Mouse (Mus musculus) C2C12 (cell line): ENCODE measurements at regions not wholly inside any gene's neighbourhood (a gene's known extent, or its start where the extent isn't known, plus 50 kb on each side); places are given as distances from the start of the nearest gene placed in this dataset.

Experiments
- H3K27me3 ChIP-seq: one replicate; pipeline ENCODE4 v1.6.1; 2011; ENCODE audit not compliant: control insufficient read depth, insufficient read depth, insufficient read length
- H3K36me3 ChIP-seq: one replicate; pipeline ENCODE4 v1.6.1; 2011; ENCODE audit not compliant: control insufficient read depth, insufficient read depth
- H3K4me3 ChIP-seq: one replicate; pipeline ENCODE4 v1.5.1; 2011; ENCODE audit warnings: mild to moderate bottlenecking, control low read depth; ENCODE audit not compliant: poor library complexity, insufficient read depth, severe bottlenecking
- H3K79me2 ChIP-seq: one replicate; pipeline ENCODE4 v1.6.1; 2011; ENCODE audit not compliant: control insufficient read depth, insufficient read depth
- H3K79me3 ChIP-seq: one replicate; pipeline ENCODE4 v1.6.1; 2011; ENCODE audit warnings: low read depth, control low read depth
- H3ac ChIP-seq: one replicate; pipeline ENCODE3; 2011; ENCODE audit warnings: low read depth; ENCODE audit not compliant: control insufficient read depth, insufficient read length
- CEBPB ChIP-seq: IDR thresholded peaks from one replicate; pipeline ENCODE4 v1.6.1; 2011; ENCODE audit warnings: low read depth, mild to moderate bottlenecking, control low read depth, moderate library complexity
- CTCF ChIP-seq: IDR thresholded peaks from one replicate; pipeline ENCODE4 v1.5.1; 2011; ENCODE audit not compliant: control insufficient read depth, insufficient read depth, insufficient read length
- FOSL1 ChIP-seq: IDR thresholded peaks from one replicate; pipeline ENCODE4 v1.8.0; 2011; ENCODE audit warnings: mild to moderate bottlenecking, low read length; ENCODE audit not compliant: poor library complexity, insufficient read depth, severe bottlenecking
- MAX ChIP-seq: IDR thresholded peaks from one replicate; pipeline ENCODE4 v1.6.1; 2011; ENCODE audit warnings: mild to moderate bottlenecking, control low read depth
- MYOD1 ChIP-seq: IDR thresholded peaks from one replicate; pipeline ENCODE4 v1.6.1; 2011; ENCODE audit warnings: low read depth; ENCODE audit not compliant: control insufficient read depth, insufficient read length
- MYOG ChIP-seq: IDR thresholded peaks from one replicate; pipeline ENCODE4 v1.6.1; 2011; ENCODE audit not compliant: control insufficient read depth, insufficient read length; ENCODE audit errors: extremely low read depth
- USF1 ChIP-seq: IDR thresholded peaks from one replicate; pipeline ENCODE4 v1.6.1; 2011; ENCODE audit warnings: low read depth, mild to moderate bottlenecking, control low read depth, moderate library complexity

- no peak for TF ChIP-seq FOSL1
- peak; percentile 86 for TF ChIP-seq MAX
- no peak for TF ChIP-seq MYOG
- TF ChIP-seq USF1 = no peak
- no peak for TF ChIP-seq MYOD1
- Histone ChIP-seq H3K36me3 (no peaks in the 10 kb centered on the region), H3K79me2 (no peaks in the 10 kb centered on the region), H3K4me3 (no peak overlapping the region), H3K27me3 (no peaks in the 10 kb centered on the region), H3K79me3 (no peaks in the 10 kb centered on the region), H3ac (no peak overlapping the region)
Observed at GRCm38 (mm10) chr5:121078531-121078930, 68.6 kb upstream of the Rph3a start.

GRCm38 (mm10) chr5:121076741-121077140 lies 66.8 kb upstream of the Rph3a start:
- TF ChIP-seq MYOD1 = no peak
- TF ChIP-seq USF1 = no peak
- no peak for TF ChIP-seq CEBPB
- TF ChIP-seq CTCF = no peak
- no peak for TF ChIP-seq FOSL1
- no peak for TF ChIP-seq MYOG
- no peak for TF ChIP-seq MAX
- H3K4me3 ChIP-seq = no peak overlapping the region
- no peaks in the 10 kb centered on the region for H3K36me3 ChIP-seq

GRCm38 (mm10) chr5:121068821-121069220 lies 58.9 kb upstream of the Rph3a start:
- Histone ChIP-seq H3ac (no peak overlapping the region), H3K4me3 (no peak overlapping the region), H3K36me3 (no peaks in the 10 kb centered on the region), H3K79me3 (no peaks in the 10 kb centered on the region), H3K27me3 (no peaks in the 10 kb centered on the region), H3K79me2 (no peaks in the 10 kb centered on the region)
- TF ChIP-seq MYOD1 (no peak), MAX (no peak), USF1 (no peak), CEBPB (no peak), CTCF (no peak), MYOG (no peak), FOSL1 (no peak)

More at GRCm38 (mm10) chr5:121076741-121077140, 66.8 kb upstream of the Rph3a start:
- no peaks in the 10 kb centered on the region for H3K79me3 ChIP-seq
- H3ac ChIP-seq = no peak overlapping the region
- H3K79me2 ChIP-seq = no peaks in the 10 kb centered on the region
- no peaks in the 10 kb centered on the region for H3K27me3 ChIP-seq

GRCm38 (mm10) chr5:121064721-121065120 lies 54.8 kb upstream of the Rph3a start:
- Histone ChIP-seq H3K36me3 (no peaks in the 10 kb centered on the region), H3ac (no peak overlapping the region), H3K27me3 (no peaks in the 10 kb centered on the region), H3K79me3 (no peaks in the 10 kb centered on the region), H3K79me2 (no peaks in the 10 kb centered on the region), H3K4me3 (no peak overlapping the region)
- no peak for TF ChIP-seq MYOD1
- TF ChIP-seq MAX = no peak
- no peak for TF ChIP-seq FOSL1
- TF ChIP-seq USF1 = no peak
- TF ChIP-seq CEBPB = no peak
- TF ChIP-seq MYOG = no peak
- TF ChIP-seq CTCF = no peak

GRCm38 (mm10) chr5:121062930-121063584 lies 53.2 kb upstream of the Rph3a start:
- Histone ChIP-seq H3K79me3 (no peaks in the 10 kb centered on the region), H3ac (no peak overlapping the region), H3K36me3 (no peaks in the 10 kb centered on the region), H3K4me3 (no peak overlapping the region), H3K79me2 (no peaks in the 10 kb centered on the region), H3K27me3 (no peaks in the 10 kb centered on the region)
- TF ChIP-seq MYOG (no peak), MYOD1 (no peak), MAX (no peak), FOSL1 (no peak), CTCF (no peak), CEBPB (no peak), USF1 (no peak)

GRCm38 (mm10) chr5:121061688-121062087 lies 51.8 kb upstream of the Rph3a start:
- no peaks in the 10 kb centered on the region for H3K79me2 ChIP-seq
- TF ChIP-seq MAX = no peak
- H3ac ChIP-seq = no peak overlapping the region
- H3K27me3 ChIP-seq = peaks cover 5% of the 10 kb centered on the region
- no peaks in the 10 kb centered on the region for H3K79me3 ChIP-seq
- no peak overlapping the region for H3K4me3 ChIP-seq
- no peaks in the 10 kb centered on the region for H3K36me3 ChIP-seq
